Mouse (Mus musculus) frontal cortex, postnatal 36 days (tissue): ENCODE measurements at regions not wholly inside any gene's neighbourhood (a gene's known extent, or its start where the extent isn't known, plus 50 kb on each side); places are given as distances from the start of the nearest gene placed in this dataset.
A peak's percentile ranks its signal among the peaks of the same experiment; 100 is the strongest.

ENCODE experiments used
- DNase-seq, 2 experiments: peaks; one replicate each; pipeline ENCODE4 v3.0.0; 2022; ENCODE audit warnings: low spot score in 2 of 2

DNA sequence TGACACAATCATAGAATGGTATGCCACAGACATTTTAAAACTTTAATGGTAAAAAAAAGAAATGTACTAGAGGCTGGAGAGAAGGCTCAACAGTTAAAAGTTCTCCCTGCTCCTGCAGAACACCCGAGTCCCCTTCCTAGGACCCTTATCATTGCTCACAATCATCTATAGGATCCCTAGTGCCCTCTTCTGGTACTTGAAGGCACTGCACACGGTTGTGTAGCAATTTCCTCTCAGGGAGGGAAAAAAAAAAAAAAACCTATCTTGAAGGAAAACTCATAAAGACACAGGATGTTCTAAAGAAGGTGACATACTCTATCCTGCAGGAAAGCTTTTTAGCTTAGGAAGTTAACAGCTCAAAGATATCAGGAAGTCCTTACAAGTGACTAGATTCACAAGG lies 154.4 kb upstream of the Lmcd1 start:
- no peak for DNase-seq

DNA sequence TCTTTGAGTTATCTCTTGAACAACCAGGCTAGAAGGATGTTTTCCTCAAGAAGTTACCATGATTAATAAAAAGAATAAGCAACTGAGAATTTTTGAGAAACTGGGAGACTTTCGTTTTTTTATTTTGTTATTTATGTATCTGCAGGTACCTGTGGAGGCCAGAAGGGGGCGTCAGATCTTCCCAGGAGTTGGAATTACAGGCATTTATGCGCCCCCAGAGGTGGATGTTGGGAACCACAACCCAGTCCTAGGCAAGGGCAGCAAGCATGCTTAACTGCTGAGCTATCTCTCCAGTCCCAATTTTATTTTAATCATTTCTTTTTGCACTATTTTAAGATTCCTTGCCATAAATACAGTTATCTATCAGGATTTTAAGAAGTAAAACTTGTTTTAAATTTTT lies 140.0 kb upstream of the Lmcd1 start:
- DNase-seq, result no peak

GRCm38 (mm10) chr6:112152535-112153364 lies 120.8 kb upstream of the Lmcd1 start:
- no peak for DNase-seq

DNA sequence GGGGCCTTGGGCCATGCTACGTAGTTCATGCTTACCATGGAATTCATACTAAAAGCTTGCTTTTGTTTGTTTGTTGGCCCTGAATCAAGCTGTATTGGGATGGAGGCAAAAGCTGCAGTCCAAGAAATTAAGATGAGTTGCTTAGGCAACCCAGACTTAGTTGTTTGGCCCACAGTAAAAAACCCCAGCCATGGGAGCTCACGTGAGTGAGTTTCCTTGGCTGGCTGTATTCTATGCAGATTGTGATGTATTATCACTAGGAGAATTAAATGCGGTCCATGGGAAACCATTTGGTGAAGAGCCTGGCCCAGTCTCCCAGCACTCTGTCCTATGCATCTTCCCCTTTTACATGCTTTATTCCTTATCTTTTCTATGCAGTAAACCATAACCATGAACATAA lies 106.1 kb upstream of the Lmcd1 start:
- no peak for DNase-seq

DNA sequence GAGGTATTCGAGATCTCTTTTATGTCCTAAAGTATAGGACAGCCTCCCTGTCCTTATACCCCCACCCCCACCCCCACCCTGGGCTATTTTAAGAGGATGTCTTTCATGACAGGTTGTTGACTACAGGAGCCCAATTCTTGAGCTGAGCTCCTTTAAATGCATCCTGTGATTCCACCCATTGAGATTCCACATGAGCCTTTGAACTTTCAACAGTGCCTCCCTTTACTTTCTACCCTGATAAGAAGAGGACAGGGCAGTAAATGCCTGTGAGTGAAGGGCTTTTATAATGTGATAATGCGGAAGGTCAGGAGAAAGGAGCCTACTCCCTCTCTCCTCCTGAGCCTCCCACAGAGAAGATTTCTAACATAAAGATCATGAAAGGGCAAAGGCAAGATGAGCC lies 97.2 kb upstream of the Lmcd1 start:
- DNase-seq, result no peak

DNA sequence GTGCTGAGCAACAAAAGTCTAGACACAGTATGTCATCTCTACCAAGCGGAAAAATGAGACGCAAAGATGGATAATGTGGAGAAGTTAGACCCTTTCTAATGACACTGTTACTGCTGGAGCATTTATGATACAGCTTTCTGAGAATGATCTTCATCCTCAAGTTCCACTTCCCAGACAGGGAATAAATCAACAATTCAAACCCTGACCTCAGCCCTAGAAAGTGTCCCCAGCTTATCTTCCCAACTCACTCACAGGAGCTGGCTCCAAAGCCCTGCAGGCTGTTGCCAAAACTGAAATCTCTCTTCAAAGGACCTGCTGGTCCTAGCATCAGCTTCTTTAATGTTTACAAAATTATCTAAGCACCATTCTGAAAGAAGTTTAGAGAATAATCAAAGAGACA lies 85.9 kb upstream of the Lmcd1 start:
- no peak for DNase-seq

DNA sequence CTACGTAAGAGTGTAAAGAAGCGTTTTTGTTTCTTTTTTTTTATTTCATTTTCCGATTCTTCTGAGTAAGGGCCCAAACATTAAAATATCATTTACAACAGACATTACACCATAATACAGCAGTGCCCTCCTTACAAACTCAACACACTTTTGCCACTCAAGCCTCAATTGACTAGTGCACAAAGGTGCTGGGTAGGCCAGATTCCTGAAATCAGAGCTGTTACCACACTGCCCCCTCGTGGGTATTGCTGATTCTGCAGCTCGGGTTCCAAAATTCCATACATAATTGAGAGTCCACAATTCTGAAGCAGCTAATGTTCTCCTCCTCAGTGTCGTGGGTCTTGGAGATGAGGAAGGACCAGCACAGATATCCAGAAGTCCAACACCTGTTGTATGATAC lies 82.5 kb upstream of the Lmcd1 start:
- DNase-seq, result peak; percentile 79 to 90

- DNase-seq, result peak; percentile 89 to 92
Measured at GRCm38 (mm10) chr6:112197445-112197844, 76.1 kb upstream of the Lmcd1 start.

- DNase-seq, result no peak
Measured at GRCm38 (mm10) chr6:112199241-112199640, 74.3 kb upstream of the Lmcd1 start.

DNA sequence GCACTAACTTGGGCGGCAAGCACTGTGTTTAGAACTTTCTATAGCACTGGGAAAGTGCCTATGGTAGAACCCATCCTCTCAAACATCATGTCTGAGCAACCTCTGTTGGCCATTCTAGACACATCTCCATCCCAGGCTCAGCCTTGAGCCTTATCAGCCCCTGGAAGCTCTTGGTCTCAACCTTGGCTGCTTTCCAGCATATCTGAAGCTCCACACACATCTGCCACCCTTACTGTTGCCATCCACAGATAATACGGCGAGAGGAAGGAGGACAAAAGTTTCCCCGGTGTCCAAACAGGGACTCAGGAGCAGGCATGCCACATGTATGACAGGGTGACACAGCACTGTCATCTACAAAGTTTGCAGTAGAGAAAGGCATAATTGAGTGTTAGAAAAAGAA lies 71.4 kb upstream of the Lmcd1 start:
- DNase-seq, result no peak

- DNase-seq, result no peak
Measured at GRCm38 (mm10) chr6:112203321-112203720, 70.2 kb upstream of the Lmcd1 start.

GRCm38 (mm10) chr6:112204956-112205355 lies 68.6 kb upstream of the Lmcd1 start:
- no peak for DNase-seq

- no peak for DNase-seq
Measured at GRCm38 (mm10) chr6:112205420-112205995, 68.0 kb upstream of the Lmcd1 start.

- peak in 1 of 2 experiments; percentile 73 for DNase-seq
Measured at GRCm38 (mm10) chr6:112207229-112207628, 66.3 kb upstream of the Lmcd1 start.

- no peak for DNase-seq
Measured at GRCm38 (mm10) chr6:112210238-112210950, 63.2 kb upstream of the Lmcd1 start.

- DNase-seq, result no peak
Measured at GRCm38 (mm10) chr6:112216868-112217267, 56.7 kb upstream of the Lmcd1 start.

- no peak for DNase-seq
Measured at GRCm38 (mm10) chr6:112218248-112218647, 55.3 kb upstream of the Lmcd1 start.

- no peak for DNase-seq
Measured at GRCm38 (mm10) chr6:112219641-112220040, 53.9 kb upstream of the Lmcd1 start.

- DNase-seq, result no peak
Measured at GRCm38 (mm10) chr6:112220149-112220548, 53.4 kb upstream of the Lmcd1 start.

- no peak for DNase-seq
Measured at GRCm38 (mm10) chr6:112221373-112221772, 52.2 kb upstream of the Lmcd1 start.

DNA sequence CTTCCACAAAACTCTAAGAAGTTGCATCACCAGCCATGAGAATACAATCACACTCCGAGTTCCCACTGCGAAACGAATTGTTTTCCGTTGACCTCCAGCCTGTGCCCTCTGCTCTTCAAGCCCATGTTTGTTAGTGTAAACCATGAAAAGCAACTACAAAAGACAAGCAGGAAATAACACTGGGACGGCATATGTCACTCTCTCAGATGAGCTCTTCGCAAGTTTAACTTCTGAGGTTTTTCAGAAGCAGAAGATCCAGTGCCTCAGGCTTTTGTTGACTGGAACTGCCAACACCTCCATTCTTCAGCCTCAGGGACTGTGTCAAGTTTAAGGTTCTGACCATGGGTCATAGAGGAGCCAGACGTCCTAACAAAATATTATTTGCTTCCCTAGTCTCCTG lies 50.2 kb upstream of the Lmcd1 start:
- DNase-seq, result no peak
